Mouse (Mus musculus): ENCODE results near the gene Prtn3. TPM values are rescaled to one million over a fixed set of nuclear protein-coding genes. Genes with fewer than 3 reads are reported as not detected.

The Prtn3 gene
- polyA plus RNA-seq, 1 experiment from 2014 or later = 2.7 TPM

- no peak within 1 kb of the TSS for H3K27ac ChIP-seq (ENCODE audit: low read length)
These were observed 36.3 kb downstream of the Prtn3 start, which contains the start of gene Gm26602 for GRCm38 (mm10) chr10:79910556-79910955. Gm26602 (plus strand) TSS chr10:79910856.

GRCm38 (mm10) chr10:79912412-79912811 is 38.1 kb downstream of the Prtn3 start:
- no peak for ATAC-seq
- peaks cover 29% of the 10 kb centered on the region for H3K4me1 ChIP-seq (ENCODE audit: control insufficient read depth, insufficient read depth, low read length)
- no peaks in the 10 kb centered on the region for H3K27me3 ChIP-seq (replicated peaks; ENCODE audit: control insufficient read depth, insufficient read depth, low read length)
- H3K9ac ChIP-seq (ENCODE audit: low read depth, low read length) = no peak overlapping the region
- H3K27ac ChIP-seq (ENCODE audit: low read length) = no peak overlapping the region
- H3K4me2 ChIP-seq (ENCODE audit: low read depth, low read length) = no peak overlapping the region
- no peaks in the 10 kb centered on the region; the same call in 1 of the 2 replicates for H3K36me3 ChIP-seq (ENCODE audit: control insufficient read depth, insufficient read depth, low read length)
- H3K4me3 ChIP-seq (ENCODE audit: low read length) = no peak overlapping the region
- no peaks in the 10 kb centered on the region for H3K9me3 ChIP-seq (ENCODE audit: control insufficient read depth, low read length)
- WGBS = 66% methylated on average over 20 of the region's 20 CpGs

More at GRCm38 (mm10) chr10:79910556-79910955, 36.3 kb downstream of the Prtn3 start, which contains the start of gene Gm26602:
- Histone ChIP-seq H3K4me2 (ENCODE audit: low read depth, low read length) (no peak within 1 kb of the TSS), H3K9me3 (ENCODE audit: control insufficient read depth, low read length) (no peaks in the 10 kb centered on the region), H3K4me3 (ENCODE audit: low read length) (no peak within 1 kb of the TSS), H3K27me3 (replicated peaks; ENCODE audit: control insufficient read depth, insufficient read depth, low read length) (no peaks in the 10 kb centered on the region), H3K36me3 (ENCODE audit: control insufficient read depth, insufficient read depth, low read length) (peaks cover 15% of the 10 kb centered on the region), H3K4me1 (ENCODE audit: control insufficient read depth, insufficient read depth, low read length) (peaks cover 21% of the 10 kb centered on the region), H3K9ac (ENCODE audit: low read depth, low read length) (no peak within 1 kb of the TSS)
- ATAC-seq = no peak
- 89% methylated on average over 4 of the region's 4 CpGs for WGBS

- Histone ChIP-seq H3K27me3 (replicated peaks; ENCODE audit: control insufficient read depth, insufficient read depth, low read length) (peaks cover 15% of the 10 kb centered on the region), H3K9me3 (ENCODE audit: control insufficient read depth, low read length) (no peaks in the 10 kb centered on the region), H3K9ac (ENCODE audit: low read depth, low read length) (peak overlapping the region; percentile 31), H3K36me3 (ENCODE audit: control insufficient read depth, insufficient read depth, low read length) (no peaks in the 10 kb centered on the region; the same call in 1 of the 2 replicates), H3K27ac (ENCODE audit: low read length) (peak overlapping the region; percentile 54), H3K4me1 (ENCODE audit: control insufficient read depth, insufficient read depth, low read length) (peaks cover 34% of the 10 kb centered on the region), H3K4me2 (ENCODE audit: low read depth, low read length) (peak overlapping the region; percentile 19; the same call in 1 of the 2 replicates), H3K4me3 (ENCODE audit: low read length) (no peak overlapping the region)
- 69% methylated on average over 11 of the region's 11 CpGs for WGBS
- no peak for ATAC-seq
These were observed 40.1 kb downstream of the Prtn3 start for GRCm38 (mm10) chr10:79914131-79914947.

- H3K9me3 ChIP-seq (ENCODE audit: control insufficient read depth, low read length) = no peaks in the 10 kb centered on the region
- no peak for ATAC-seq
- peaks cover 38% of the 10 kb centered on the region for H3K4me1 ChIP-seq (ENCODE audit: control insufficient read depth, insufficient read depth, low read length)
- WGBS = 53% methylated on average over 7 of the region's 7 CpGs
- no peaks in the 10 kb centered on the region; the same call in 1 of the 2 replicates for H3K36me3 ChIP-seq (ENCODE audit: control insufficient read depth, insufficient read depth, low read length)
- peak overlapping the region; percentile 31 for H3K9ac ChIP-seq (ENCODE audit: low read depth, low read length)
- H3K27me3 ChIP-seq (replicated peaks; ENCODE audit: control insufficient read depth, insufficient read depth, low read length) = peaks cover 23% of the 10 kb centered on the region
- H3K4me2 ChIP-seq (ENCODE audit: low read depth, low read length) = peak overlapping the region; percentile 19; the same call in 1 of the 2 replicates
- peak overlapping the region; percentile 54 for H3K27ac ChIP-seq (ENCODE audit: low read length)
- no peak overlapping the region for H3K4me3 ChIP-seq (ENCODE audit: low read length)
These were observed 40.8 kb downstream of the Prtn3 start for GRCm38 (mm10) chr10:79914948-79915596.

GRCm38 (mm10) chr10:79916081-79916480 is 41.8 kb downstream of the Prtn3 start:
- Histone ChIP-seq H3K4me3 (ENCODE audit: low read length) (peak overlapping the region; percentile 84), H3K9me3 (ENCODE audit: control insufficient read depth, low read length) (no peaks in the 10 kb centered on the region), H3K27me3 (replicated peaks; ENCODE audit: control insufficient read depth, insufficient read depth, low read length) (peaks cover 33% of the 10 kb centered on the region), H3K4me1 (ENCODE audit: control insufficient read depth, insufficient read depth, low read length) (peaks cover 46% of the 10 kb centered on the region), H3K9ac (ENCODE audit: low read depth, low read length) (peak overlapping the region; percentile 95), H3K36me3 (ENCODE audit: control insufficient read depth, insufficient read depth, low read length) (no peaks in the 10 kb centered on the region; the same call in 1 of the 2 replicates), H3K4me2 (ENCODE audit: low read depth, low read length) (peak overlapping the region; percentile 79), H3K27ac (ENCODE audit: low read length) (peak overlapping the region; percentile 39; the same call in 1 of the 2 replicates)
- whole genome bisulfite sequencing = 3% methylated on average over 8 of the region's 8 CpGs
- ATAC-seq = no peak

GRCm38 (mm10) chr10:79916808-79917531 is 42.7 kb downstream of the Prtn3 start, which contains the start of gene Kiss1r:
Kiss1r (plus strand) TSS chr10:79916971.
- H3K36me3 ChIP-seq (ENCODE audit: control insufficient read depth, insufficient read depth, low read length) = no peaks in the 10 kb centered on the region; the same call in 1 of the 2 replicates
- H3K4me2 ChIP-seq (ENCODE audit: low read depth, low read length) = peak within 1 kb of the TSS; percentile 79
- H3K4me1 ChIP-seq (ENCODE audit: control insufficient read depth, insufficient read depth, low read length) = peaks cover 55% of the 10 kb centered on the region
- 2% methylated on average over 41 of the region's 42 CpGs for WGBS
- no peaks in the 10 kb centered on the region for H3K9me3 ChIP-seq (ENCODE audit: control insufficient read depth, low read length)
- peak; percentile 81 for ATAC-seq
- peak within 1 kb of the TSS; percentile 84 for H3K4me3 ChIP-seq (ENCODE audit: low read length)
- H3K27ac ChIP-seq (ENCODE audit: low read length) = peak within 1 kb of the TSS; percentile 77
- peaks cover 42% of the 10 kb centered on the region for H3K27me3 ChIP-seq (replicated peaks; ENCODE audit: control insufficient read depth, insufficient read depth, low read length)
- peak within 1 kb of the TSS; percentile 95 for H3K9ac ChIP-seq (ENCODE audit: low read depth, low read length)

- Histone ChIP-seq H3K4me1 (ENCODE audit: control insufficient read depth, insufficient read depth, low read length) (peaks cover 55% of the 10 kb centered on the region), H3K9me3 (ENCODE audit: control insufficient read depth, low read length) (no peaks in the 10 kb centered on the region), H3K27ac (ENCODE audit: low read length) (peak overlapping the region; percentile 77; the same call in 1 of the 2 replicates), H3K4me2 (ENCODE audit: low read depth, low read length) (peak overlapping the region; percentile 79), H3K4me3 (ENCODE audit: low read length) (peak overlapping the region; percentile 84), H3K27me3 (replicated peaks; ENCODE audit: control insufficient read depth, insufficient read depth, low read length) (peaks cover 48% of the 10 kb centered on the region), H3K36me3 (ENCODE audit: control insufficient read depth, insufficient read depth, low read length) (no peaks in the 10 kb centered on the region), H3K9ac (ENCODE audit: low read depth, low read length) (peak overlapping the region; percentile 95)
- ATAC-seq = no peak
- WGBS = 65% methylated on average over 5 of the region's 5 CpGs
These were observed 43.3 kb downstream of the Prtn3 start for GRCm38 (mm10) chr10:79917532-79918100.

GRCm38 (mm10) chr10:79918231-79919078 is 44.2 kb downstream of the Prtn3 start:
- Histone ChIP-seq H3K4me1 (ENCODE audit: control insufficient read depth, insufficient read depth, low read length) (peaks cover 55% of the 10 kb centered on the region), H3K4me3 (ENCODE audit: low read length) (peak overlapping the region; percentile 23), H3K9me3 (ENCODE audit: control insufficient read depth, low read length) (no peaks in the 10 kb centered on the region), H3K27ac (ENCODE audit: low read length) (no peak overlapping the region), H3K27me3 (replicated peaks; ENCODE audit: control insufficient read depth, insufficient read depth, low read length) (peaks cover 48% of the 10 kb centered on the region), H3K36me3 (ENCODE audit: control insufficient read depth, insufficient read depth, low read length) (no peaks in the 10 kb centered on the region), H3K9ac (ENCODE audit: low read depth, low read length) (peak overlapping the region; percentile 41), H3K4me2 (ENCODE audit: low read depth, low read length) (peak overlapping the region; percentile 26)
- ATAC-seq = no peak
- 17% methylated on average over 35 of the region's 35 CpGs for WGBS

Data from intestine, embryonic 16.5 days (tissue).